Mouse (Mus musculus) cerebellum, adult 2 months (tissue): ENCODE results near the gene Trpv4. TPM values are rescaled to one million over a fixed set of nuclear protein-coding genes. Genes with fewer than 3 reads are reported as not detected.

Experiments
- DNase-seq, 2 experiments: peaks; one replicate each; pipeline ENCODE4 v3.0.0; 2021
- H3K27ac ChIP-seq: fragments of 200-500 bp; 2 replicates; pipeline ENCODE4 v1.5.1; 2012; ENCODE audit warnings: low read length, control low read depth, inconsistent platforms; ENCODE audit not compliant: insufficient read depth
- H3K27me3 ChIP-seq: fragments of 200-500 bp; 2 replicates; pipeline ENCODE4 v1.6.1; 2012; ENCODE audit warnings: inconsistent platforms, mild to moderate bottlenecking, low read length, moderate library complexity; ENCODE audit not compliant: control insufficient read depth, insufficient read depth
- H3K4me1 ChIP-seq: fragments of 200-500 bp; 2 replicates; pipeline ENCODE4 v1.6.1; 2011; ENCODE audit warnings: low read length; ENCODE audit not compliant: control insufficient read depth, insufficient read depth
- H3K4me3 ChIP-seq: fragments of 200-500 bp; replicated peaks from 2 replicates; pipeline ENCODE3; 2011; ENCODE audit warnings: mild to moderate bottlenecking, low read depth, low read length, control low read depth; ENCODE audit not compliant: insufficient read depth
- CTCF ChIP-seq: fragments of 200-500 bp; IDR thresholded peaks from 2 replicates; pipeline ENCODE4 v1.5.1; 2011; ENCODE audit warnings: low read depth, mild to moderate bottlenecking, control low read depth, low read length, moderate library complexity, borderline replicate concordance; ENCODE audit not compliant: insufficient read depth
- POLR2A ChIP-seq: fragments of 200-500 bp; IDR thresholded peaks from 2 replicates; pipeline ENCODE4 v1.6.1; 2011; ENCODE audit warnings: low read length, control low read depth, borderline replicate concordance; ENCODE audit not compliant: insufficient read depth
- WGBS: fragments of 180-500 bp; shearing (Covaris S2); methylation state at CpG from one replicate; pipeline ENCODE4 v1.1.7; 2018; 5-methylcytosine and 5-hydroxymethylcytosine counted together
- polyA plus RNA-seq: library from polyadenylated mRNA; depleted of rRNA; stranded (reverse); fragments of >200 nt; gene quantifications from 2 replicates; pipeline ENCODE4 v1.2.3, GENCODE M21; 2012

Trpv4 gene
- polyA plus RNA-seq, 1 experiment = 3.0 TPM

DNA sequence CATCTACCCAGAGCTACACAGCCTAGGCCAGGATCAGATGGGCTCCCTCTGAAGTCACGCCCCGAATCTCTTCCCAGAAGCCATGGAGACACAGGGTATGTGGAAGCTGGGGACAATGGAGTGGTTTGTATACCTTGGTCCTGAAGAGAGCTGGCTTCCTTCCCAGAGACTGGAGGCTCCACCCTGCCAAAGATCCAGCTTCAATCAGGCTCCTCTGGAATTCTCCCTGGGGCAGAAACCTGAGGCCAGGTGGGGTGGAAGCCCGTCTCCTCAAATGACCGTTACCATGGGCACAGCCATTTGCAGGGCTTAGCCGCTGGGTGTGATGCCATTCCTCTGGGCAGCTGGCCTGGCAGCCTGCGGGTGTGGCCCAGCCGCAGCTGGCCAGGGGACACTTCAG, 6.5 kb upstream of the Trpv4 start:
- Histone ChIP-seq H3K27ac (no peak overlapping the region), H3K4me3 (no peak overlapping the region), H3K27me3 (no peaks in the 10 kb centered on the region), H3K4me1 (no peaks in the 10 kb centered on the region)
- no peak for TF ChIP-seq CTCF
- no peak for TF ChIP-seq POLR2A
- 62% methylated on average over 7 of the region's 7 CpGs for WGBS
- no peak for DNase-seq

DNA sequence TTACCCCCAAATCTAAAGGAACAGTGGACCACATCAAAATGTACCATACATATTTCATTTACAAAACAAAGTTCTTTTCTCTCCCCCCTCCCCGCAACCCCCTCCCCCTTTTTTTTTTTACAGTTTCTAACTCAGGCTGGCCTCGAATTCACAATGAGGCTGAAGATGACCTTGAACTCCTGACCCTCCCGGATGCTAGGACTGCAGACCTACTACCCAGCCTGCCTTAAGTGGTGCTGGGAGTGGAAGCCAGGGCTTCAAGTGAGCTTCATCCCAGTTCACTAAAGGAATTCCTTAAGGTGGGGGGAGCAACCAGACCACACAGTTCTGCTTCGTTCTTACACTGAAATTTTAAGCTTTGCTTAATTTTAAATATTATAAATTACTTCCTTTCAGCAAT, 5.9 kb upstream of the Trpv4 start:
- no peaks in the 10 kb centered on the region for H3K4me1 ChIP-seq
- no peak overlapping the region for H3K4me3 ChIP-seq
- no peaks in the 10 kb centered on the region for H3K27me3 ChIP-seq
- no peak for DNase-seq
- TF ChIP-seq POLR2A = no peak
- TF ChIP-seq CTCF = no peak
- H3K27ac ChIP-seq = no peak overlapping the region
- WGBS = 91% methylated on average over 4 of the region's 4 CpGs

DNA sequence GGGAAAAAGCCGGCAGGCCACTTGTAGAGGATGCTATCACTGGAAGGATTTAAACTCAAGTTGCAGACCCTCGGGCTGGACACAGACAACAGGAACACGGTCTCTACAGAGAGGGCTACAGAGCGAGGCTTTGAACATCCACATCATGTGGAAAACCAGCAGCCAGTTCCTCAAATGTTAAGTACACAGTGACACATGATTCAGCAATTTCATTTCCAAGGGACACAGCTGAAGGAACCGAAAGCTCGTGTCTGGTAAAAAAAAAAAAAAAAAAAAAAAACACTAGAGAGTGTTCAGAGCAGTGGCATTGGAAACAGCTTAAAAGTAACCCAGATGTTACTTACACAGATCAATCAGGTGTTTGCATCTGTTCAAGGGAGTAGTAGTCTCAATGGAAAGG, 2.8 kb upstream of the Trpv4 start:
- no peak overlapping the region for H3K27ac ChIP-seq
- no peaks in the 10 kb centered on the region for H3K4me1 ChIP-seq
- no peak for TF ChIP-seq CTCF
- no peak for TF ChIP-seq POLR2A
- peaks cover 4% of the 10 kb centered on the region; the same call in 1 of the 2 replicates for H3K27me3 ChIP-seq
- no peak overlapping the region for H3K4me3 ChIP-seq
- DNase-seq = no peak
- 81% methylated on average over 6 of the region's 6 CpGs for WGBS

DNA sequence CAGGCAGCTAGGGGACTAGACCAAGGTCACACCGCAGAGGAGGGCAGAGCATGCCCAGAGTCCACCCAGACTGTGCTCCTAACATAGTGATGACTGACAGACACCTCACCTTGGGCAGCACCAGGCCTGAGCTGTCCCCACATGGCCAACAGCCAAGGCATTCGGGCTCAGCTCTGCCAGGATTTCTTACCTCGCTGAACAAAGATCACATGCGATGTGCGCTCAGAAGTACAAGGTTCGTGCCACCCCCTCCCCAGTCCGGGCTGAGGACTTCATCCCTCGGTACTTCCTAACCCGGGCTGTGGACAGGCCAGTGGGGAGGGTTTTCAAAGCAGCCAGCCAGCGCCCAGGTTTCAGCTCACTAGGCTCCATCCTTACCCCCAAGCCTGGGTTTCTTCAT, 795 bp downstream of the Trpv4 start:
- WGBS = 19% methylated on average over 10 of the region's 10 CpGs
- H3K4me1 ChIP-seq = no peaks in the 10 kb centered on the region
- no peak for DNase-seq
- peaks cover 4% of the 10 kb centered on the region; the same call in 1 of the 2 replicates for H3K27me3 ChIP-seq
- no peak overlapping the region for H3K27ac ChIP-seq
- TF ChIP-seq CTCF = no peak
- TF ChIP-seq POLR2A = no peak
- H3K4me3 ChIP-seq = no peak overlapping the region

DNA sequence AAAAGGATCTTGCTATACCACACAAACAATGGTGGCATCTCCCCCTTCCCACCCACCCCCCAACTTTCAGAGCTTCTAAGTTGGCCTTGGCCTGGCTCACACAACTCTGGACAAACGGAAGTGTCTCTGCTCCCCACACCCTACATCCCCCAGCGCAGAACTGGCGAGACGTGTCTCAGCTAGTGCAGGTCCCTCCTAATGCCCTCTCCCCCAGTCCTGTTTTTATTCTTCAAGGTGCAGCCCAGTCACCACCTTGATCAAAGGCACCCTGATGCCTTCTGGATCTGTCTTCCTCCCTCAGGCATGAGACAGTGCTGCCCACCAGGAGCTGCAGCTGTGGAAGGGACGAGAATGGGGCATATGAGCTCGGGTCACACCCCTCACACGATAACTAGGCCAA, 1.9 kb downstream of the Trpv4 start:
- H3K4me3 ChIP-seq = no peak overlapping the region
- 89% methylated on average over 7 of the region's 7 CpGs for WGBS
- no peak for DNase-seq
- H3K27ac ChIP-seq = no peak overlapping the region
- TF ChIP-seq CTCF = no peak
- TF ChIP-seq POLR2A = no peak
- H3K4me1 ChIP-seq = no peaks in the 10 kb centered on the region
- peaks cover 4% of the 10 kb centered on the region; the same call in 1 of the 2 replicates for H3K27me3 ChIP-seq

DNA sequence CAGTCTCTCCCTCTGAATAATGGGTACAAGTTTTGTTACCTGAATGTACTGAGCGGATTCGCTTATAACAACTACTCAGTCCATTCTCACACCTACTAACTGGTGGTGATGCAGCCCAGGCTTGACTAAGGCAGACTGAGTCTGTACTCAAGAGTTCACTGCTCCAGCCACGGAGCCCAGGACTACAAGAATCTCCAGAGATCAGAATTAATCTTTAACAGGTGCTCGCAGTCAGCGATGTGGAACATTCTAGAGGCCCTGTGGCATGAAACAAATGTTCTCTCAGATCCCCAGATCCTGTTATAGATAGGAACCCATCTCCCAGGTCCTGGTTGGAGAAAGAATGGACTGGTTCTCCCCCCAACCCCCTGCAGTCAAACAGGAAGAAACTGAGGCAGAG, 2.5 kb downstream of the Trpv4 start:
- H3K4me3 ChIP-seq = no peak overlapping the region
- peaks cover 4% of the 10 kb centered on the region; the same call in 1 of the 2 replicates for H3K27me3 ChIP-seq
- DNase-seq = no peak
- no peak for TF ChIP-seq POLR2A
- no peak for TF ChIP-seq CTCF
- no peaks in the 10 kb centered on the region for H3K4me1 ChIP-seq
- no peak overlapping the region for H3K27ac ChIP-seq
- WGBS = 86% methylated on average over 5 of the region's 5 CpGs

DNA sequence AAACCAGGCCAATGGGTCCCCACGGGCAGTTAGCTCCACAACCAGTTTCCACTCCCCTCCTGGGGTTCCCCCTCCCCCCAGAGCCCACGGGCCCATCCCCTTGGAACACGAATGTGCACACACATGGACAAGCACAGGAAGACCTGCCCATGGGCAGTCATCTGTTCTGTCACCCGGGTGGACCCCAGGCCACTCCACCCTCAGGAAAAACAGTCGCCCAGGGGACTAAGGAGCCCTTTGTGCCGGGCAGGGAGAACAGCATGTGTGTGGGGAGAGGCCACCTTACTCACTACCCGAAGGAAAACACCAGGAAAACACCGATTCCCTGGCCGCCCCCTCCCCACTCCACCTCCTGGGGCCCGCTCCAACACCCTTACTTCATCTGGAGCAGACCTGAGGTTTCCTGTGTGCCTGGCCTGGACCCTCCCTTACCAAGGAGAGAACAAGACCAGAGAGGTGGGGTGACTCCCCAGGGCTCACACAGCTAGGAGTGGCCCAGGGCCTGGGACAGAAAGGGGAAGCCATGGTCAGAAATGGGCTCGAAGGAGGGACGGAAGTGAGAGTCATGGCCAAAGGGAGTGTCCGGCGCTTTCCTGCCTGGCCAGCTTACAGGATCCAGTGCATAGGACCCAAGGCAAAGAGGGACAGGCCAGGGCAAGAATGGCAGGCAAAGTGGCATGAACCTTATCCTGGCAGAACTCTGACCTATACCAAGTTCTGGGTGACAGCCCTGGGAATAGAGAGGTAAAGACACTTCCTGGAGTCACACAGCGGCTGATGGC, 4.4 kb downstream of the Trpv4 start:
- Histone ChIP-seq H3K27ac (no peak overlapping the region), H3K27me3 (peaks cover 4% of the 10 kb centered on the region; the same call in 1 of the 2 replicates), H3K4me1 (no peaks in the 10 kb centered on the region), H3K4me3 (no peak overlapping the region)
- no peak for DNase-seq
- TF ChIP-seq POLR2A = no peak
- WGBS = 79% methylated on average over 15 of the region's 15 CpGs

DNA sequence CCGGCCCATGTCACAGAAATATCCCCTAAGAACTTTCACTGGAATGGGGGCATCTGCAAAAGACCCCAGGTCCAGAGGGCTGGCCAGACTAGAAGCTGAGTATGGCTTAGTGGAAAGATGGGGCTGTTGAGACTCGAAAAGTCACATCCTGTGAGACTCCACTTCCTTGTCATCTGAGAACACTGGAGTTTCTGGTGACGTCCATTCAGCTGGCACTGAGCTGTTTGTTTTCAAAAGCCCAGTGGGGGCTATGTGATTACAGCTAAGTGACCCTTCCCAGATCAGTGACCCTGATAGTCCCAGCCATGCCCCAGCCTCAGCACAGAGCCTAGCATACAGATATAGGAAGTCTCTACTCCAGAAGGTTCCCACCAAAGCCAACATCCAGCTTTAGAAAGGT, 6.8 kb downstream of the Trpv4 start:
- 72% methylated on average over 3 of the region's 3 CpGs for WGBS
- Histone ChIP-seq H3K27me3 (no peaks in the 10 kb centered on the region), H3K4me3 (no peak overlapping the region), H3K4me1 (0 out of 2 replicates have a peak, but pooled peaks cover 2% of the 10 kb centered on the region), H3K27ac (no peak overlapping the region)
- TF ChIP-seq CTCF = no peak
- TF ChIP-seq POLR2A = no peak
- DNase-seq = no peak
